Mouse (Mus musculus) spleen, adult 12 weeks (tissue): ENCODE measurements at regions not wholly inside any gene's neighbourhood (a gene's known extent, or its start where the extent isn't known, plus 50 kb on each side); places are given as distances from the start of the nearest gene placed in this dataset.

Source experiments
- DNase-seq: peaks from one replicate; pipeline ENCODE4 v3.0.0; 2022; ENCODE audit warnings: low spot score

DNA sequence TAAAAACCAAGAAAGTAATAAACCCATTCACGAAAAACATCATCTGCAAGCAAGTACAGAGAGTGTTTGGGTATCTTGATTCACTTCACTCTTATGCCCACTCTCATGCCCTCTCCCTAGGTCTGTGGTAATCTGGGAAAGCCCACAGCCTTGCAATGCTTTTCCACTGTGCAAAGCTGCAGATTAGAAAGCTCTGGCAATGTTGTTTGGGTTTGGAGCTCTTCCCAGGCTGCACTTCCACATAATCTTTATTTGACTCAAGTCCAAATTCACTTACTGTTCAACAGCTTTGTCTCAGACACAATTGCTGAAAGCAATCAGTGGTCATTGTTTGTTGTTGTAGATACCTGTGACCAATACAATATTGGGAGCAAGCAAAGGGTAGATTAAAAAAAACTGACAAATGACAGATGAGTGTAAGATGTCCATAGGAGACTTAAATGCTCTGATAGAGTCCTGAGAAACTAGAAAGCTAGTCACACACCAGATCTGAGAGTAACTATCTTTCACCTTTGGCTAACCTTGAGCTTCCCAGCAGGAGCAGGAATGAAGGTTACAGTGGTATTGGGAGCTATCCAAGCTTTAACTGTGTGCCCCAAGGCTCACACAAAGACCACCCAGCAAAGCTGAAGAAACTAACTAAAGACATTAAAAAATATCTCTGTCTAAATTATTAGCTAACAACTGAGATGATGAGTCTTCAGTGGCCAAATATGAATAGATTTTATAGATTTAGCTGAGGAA lies 325.7 kb upstream of the Klf12 start:
- no peak for DNase-seq

DNA sequence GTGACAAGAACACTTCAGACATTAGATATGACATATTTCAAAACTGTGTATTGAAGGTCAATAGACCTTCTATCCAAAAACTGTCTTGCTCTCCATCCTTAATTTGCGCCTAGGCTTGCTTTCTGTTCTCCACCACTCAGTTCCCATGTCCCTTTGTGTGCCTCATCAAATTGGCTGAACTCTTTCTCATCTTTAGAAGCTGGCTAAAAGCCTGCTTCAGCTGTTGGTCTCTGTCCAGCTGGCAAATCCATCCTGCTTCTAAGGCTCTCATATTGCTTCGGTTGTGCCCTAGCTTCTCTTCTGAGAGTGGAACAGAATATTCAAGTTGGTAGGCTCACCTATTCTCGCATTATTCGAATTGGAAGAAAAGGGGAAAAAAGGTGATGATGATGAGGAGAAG lies 322.6 kb upstream of the Klf12 start:
- DNase-seq = no peak

- DNase-seq = no peak
Observed at GRCm38 (mm10) chr14:100600886-100601451, 316.5 kb upstream of the Klf12 start.

DNA sequence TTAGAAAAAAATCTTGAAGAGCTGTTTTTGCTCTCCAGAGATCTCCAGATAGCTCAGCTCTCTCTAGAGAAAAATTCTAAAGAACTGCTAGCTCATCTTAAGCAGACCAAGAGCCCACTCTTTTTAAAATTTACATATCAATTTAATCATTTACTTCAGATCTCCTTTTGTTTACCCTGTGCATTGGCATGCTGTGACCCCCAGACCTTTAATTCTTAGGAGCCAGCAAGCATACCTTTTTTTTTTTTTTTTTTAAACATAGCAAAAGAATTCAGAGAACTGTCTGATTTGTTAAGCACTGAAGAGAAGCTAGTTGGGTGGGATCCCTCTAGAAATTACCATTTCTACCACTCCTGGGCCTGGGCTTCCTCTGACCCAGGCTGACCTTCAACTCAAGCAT lies 285.5 kb upstream of the Klf12 start:
- DNase-seq = no peak

DNA sequence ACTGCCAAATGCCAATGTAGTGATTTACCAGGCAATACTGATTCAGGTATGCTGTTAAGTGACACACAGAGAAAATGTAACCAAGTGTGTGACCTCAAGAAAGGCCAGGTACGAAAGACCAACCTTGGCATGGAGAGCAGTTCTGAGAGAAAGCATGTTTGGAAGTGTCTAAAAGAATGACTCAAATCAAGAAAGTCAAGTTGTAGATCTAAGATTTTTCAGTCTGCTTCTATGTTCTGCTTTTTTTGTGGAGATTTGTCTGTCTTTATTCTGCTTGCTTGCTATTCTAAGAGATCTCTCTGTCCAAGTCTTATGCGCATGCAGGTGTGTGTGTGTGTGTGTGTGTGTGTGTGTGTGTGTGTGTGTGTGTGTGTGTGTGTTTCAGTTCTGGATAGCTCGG lies 277.4 kb upstream of the Klf12 start:
- no peak for DNase-seq

DNA sequence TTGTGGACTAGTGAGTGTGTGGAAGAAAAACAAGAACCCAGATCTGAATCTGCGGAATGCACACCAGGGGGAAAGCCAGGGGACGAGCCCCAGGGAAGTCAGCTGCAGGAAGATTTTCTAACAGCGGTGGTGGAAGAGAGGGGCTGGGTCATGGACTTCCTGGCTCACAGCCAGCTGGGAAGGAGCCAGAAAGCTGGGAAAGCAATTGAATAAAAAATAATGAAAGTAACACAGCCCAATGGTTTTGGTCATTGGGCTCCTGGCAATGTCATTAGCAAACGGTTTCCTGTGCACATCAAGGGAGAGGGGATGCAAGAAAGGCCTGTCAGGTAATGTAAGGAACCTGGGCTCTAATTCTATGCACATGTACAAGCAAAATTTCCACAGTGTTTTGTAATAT lies 273.9 kb upstream of the Klf12 start:
- no peak for DNase-seq

DNA sequence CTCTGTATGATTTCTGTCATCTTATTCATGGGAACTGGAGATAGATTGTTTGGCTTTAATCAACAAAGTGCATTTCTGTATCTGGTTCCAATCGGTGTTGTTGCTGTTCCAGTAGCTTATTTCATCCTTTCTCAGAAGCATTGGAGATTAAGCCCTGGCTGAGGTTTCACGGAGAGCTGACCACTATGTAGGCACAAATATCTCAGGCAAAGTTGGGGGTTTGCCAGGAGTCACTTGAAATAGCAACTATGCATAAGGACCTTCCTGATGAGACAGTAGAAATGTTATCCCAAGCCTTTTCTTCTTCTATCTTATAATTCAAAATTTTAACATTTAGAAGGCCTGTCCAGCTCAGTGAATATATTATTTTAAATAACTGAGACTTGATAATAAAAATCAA lies 268.0 kb upstream of the Klf12 start:
- no peak for DNase-seq

DNA sequence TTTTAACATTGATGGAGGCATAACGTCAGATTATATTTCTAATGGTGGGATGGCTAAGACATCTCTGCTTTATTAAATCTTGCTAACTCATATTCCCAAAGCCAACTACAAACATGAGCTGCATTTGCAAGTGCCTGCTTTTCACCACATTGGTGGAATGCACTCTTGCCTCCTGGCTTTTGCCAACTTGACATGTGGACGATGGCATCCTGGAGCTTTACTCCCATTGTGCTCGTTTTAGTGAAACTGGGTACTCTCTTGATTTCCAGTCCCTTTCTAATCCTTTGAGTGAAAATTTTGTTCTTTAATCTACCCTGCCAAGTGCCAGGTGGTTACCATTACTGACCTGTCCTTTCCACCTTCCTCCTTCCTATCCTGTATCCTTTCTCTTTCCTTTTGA lies 265.8 kb upstream of the Klf12 start:
- DNase-seq = no peak

GRCm38 (mm10) chr14:100530217-100530616 lies 245.7 kb upstream of the Klf12 start:
- DNase-seq = no peak

DNA sequence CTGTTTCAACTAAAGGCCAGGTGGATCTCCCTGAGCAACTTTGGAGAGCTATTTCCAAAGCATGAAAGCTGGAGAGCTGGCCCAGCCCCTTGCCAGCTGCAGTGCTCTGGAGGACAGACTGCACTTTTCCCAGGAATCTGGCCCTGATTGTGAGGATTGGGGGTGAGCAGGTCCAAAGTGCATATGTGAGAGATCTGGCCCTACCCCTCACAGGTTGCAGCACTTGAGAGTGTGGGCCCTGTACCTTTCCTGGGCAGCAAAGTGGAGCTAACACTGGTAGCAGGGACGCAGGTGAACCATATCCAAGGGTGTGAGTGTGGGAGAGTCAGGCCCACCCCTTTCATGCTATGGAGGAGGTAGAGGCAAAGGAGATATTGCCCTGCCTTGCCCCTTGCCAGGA lies 245.3 kb upstream of the Klf12 start:
- DNase-seq = no peak

GRCm38 (mm10) chr14:100509396-100509795 lies 224.9 kb upstream of the Klf12 start:
- no peak for DNase-seq

DNA sequence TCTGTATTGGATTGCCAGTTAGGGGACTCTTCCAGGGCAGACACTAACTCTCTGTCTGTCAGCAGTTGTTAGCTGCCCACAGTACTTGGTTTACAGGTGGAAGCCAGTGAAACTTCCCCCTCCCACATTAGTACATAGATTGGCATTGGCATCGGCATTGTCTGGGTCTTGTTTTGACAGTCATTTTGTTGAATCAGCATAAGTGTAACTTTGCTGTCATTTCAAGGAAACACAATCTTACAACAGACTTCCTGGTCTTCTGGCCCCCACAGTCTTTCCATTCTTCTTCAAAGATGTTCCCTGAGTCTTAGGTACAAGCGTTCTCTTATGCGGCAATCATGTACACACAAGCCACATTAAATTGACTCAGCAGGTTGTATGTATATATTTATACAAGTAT lies 223.6 kb upstream of the Klf12 start:
- DNase-seq = no peak

GRCm38 (mm10) chr14:100507616-100508015 lies 223.1 kb upstream of the Klf12 start:
- DNase-seq = no peak

DNA sequence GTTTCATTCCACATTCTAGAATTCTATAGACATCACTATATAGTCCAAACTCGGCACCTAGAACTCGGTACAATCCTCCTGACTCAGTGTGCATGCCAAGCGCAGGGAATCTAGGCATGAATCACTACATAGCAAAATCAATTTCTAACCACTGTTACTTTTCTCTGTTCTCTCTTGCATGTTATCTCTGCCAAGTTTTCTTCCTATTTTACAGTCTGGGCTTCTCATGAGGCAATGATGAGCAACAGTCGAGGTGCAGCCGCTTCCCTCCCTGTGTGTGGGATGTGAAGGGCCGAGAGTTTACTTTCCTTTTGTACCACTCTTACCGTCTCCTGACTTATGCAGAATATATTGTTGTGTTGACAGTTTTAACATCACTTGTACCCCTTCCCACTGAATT lies 204.4 kb upstream of the Klf12 start:
- no peak for DNase-seq

DNA sequence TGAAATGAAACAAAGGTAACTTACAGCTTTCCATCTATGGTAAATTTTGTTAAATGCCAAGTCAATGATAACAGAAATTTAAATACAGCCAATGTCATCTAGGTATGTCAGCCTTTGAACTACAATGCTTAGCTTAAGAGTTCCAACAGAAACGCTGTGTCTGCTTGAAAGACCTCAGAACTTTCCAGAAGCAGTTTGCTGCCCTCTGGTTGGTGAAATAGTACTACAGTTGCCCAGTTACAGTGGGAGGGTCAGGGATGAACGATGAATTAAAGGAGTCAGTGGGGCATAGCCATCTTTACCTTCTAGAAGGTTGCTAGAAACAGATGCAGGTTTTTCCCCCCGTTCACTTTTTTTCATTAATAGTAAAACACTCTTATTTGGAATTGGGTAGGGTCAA lies 201.0 kb upstream of the Klf12 start:
- DNase-seq = no peak

DNA sequence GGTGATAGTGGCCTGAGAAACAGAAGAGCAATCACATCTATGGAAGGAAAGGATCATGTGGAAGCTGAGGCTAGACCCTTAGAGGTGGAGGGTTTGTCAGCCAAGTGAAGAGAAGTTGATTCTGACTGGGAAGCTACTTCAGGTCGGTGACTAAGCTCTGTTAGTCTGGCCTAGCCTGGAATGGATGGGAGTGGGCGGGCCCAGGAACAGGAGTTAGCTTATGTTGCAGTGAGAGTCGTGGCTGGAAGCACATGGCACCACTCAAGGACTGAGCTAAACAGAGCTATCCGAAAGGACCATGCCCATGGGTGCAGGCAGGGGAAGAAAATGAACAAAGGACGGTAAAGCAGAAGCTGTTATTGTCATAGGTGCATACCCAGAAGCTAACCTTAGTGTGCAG lies 199.6 kb upstream of the Klf12 start:
- DNase-seq = no peak

DNA sequence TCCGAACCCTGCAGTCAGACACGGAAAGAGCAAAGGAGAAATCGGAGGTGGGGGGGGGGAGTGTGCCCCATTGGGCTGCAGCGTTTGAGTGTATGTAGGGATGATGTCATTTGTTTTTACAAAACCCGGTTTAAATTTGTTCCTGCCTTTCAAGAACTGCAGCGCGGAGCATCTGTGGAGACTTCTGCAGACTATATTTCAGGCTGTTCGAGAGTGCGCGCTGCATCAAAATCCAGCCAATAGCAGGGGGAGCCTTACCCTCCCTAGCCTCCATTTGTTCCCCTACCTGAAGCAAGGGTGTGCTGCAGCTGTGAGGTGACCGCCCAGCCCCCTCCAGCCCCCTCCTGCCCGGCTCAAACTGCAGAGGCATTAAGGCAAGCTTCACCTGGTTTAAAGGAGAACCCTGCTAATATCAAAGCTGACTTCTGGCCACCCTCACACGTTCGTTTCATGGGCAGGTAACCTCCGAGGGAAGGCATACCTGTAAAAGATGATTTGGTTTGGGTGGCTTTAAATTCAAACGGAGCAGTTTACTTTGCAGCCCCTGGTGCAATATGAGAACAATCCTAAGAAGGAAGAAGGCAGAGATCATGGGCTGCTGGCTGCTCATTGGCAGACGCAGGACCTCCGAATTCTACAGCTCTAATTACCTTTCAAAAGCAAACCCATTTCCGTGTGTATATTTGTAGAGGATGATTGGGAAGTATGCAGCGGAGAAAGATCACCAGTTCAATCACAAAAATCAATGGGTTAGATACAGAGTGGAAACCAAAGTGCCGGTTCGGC lies 193.3 kb upstream of the Klf12 start:
- no peak for DNase-seq

DNA sequence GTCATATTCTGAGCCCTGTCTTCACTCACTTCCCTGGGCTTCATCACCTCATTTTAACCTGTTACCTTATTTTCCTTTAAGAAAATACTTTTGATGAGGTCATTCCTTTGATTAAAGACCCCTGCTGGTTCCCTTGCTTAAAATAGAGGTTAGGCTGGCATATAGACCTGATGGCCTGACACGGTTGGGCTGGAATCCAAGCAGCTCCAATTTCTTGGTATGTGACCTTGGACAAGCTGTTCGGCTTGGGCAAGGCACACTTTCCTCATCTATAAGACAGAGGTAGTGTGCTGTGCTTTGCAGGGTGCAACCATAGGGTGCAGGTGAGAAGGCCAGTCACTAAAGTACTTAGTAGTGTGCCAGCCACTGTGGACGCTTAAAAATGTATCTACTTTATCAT lies 183.8 kb upstream of the Klf12 start:
- no peak for DNase-seq

DNA sequence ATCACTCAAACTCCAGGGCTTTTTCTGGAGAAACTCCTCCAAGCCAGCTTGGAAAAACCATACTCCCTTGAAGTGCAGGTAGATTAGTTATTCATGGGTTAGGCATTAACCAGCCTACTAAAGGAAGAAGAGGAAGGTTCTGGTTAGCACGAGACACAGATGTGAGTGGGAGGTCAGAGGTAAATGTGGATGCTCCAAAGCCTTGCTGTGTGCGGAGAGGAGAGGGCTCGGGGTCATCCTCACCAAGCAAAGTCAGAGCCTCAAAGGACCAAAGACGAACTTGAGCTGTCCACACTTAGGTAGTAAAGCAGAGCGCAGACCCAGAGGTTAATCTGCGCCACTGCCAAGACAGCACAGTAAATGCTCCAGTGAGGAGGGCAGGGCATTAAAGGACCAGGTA lies 177.8 kb upstream of the Klf12 start:
- DNase-seq = no peak

DNA sequence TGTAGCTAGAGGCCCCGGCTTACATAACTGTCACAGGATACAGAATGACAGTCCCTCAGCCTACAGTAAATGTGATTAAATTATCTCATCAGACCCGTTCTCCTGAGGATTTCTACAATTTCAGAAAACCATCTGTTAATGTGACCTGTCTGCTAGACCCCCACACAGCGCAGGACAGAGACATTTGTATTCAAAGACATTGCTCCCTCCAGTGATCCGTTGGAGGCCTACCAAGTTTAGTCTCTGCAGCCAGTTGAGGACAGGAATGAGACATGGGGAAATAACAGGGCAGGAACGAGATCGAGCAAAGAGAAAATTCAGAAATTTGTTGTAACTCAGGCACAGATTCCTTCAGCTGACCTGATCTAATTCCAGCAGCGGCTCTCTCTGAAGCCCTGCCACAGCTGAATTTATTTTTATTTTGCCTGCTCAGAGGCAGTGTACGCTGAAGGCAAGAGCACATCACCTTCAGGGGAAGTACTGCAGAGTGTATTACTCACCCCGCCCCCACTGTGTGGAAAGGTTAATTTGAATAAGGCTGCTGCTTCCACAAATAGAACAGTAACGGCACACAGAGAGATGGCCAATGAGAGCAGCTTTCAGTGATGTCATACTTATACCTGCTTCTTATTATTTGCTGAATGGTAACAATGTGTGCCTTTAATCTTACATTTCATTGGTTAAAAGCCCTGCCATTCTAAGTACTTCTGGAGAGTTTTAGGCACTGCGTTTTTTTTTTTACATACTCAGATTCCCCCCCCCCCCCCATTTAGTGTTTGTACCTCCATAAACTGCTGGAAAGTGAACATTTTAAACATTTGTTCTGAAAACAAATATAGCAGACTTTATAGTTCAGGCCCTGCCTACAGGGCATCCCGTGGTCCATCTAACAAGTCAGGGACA lies 176.9 kb upstream of the Klf12 start:
- DNase-seq = peak; percentile 31

GRCm38 (mm10) chr14:100459601-100460290 lies 175.3 kb upstream of the Klf12 start:
- no peak for DNase-seq
